Mouse (Mus musculus): ENCODE measurements around the gene Gpr176. TPM values are rescaled to one million over a fixed set of nuclear protein-coding genes. Genes with fewer than 3 reads are reported as not detected.

Gene Gpr176
- polyA plus RNA-seq, 1 experiment from 2014 or later: 0.08 TPM

- no peak overlapping the region for H3K27ac ChIP-seq (replicated peaks; ENCODE audit: low read depth, low read length)
- no peaks in the 10 kb centered on the region for H3K9me3 ChIP-seq (ENCODE audit: control insufficient read depth, low read length)
- H3K4me1 ChIP-seq (ENCODE audit: control insufficient read depth, insufficient read depth, low read length): no peaks in the 10 kb centered on the region
- no peak overlapping the region for H3K4me2 ChIP-seq (ENCODE audit: low read depth, severe bottlenecking)
- H3K36me3 ChIP-seq (ENCODE audit: control insufficient read depth, insufficient read depth, low read length): no peaks in the 10 kb centered on the region
- H3K9ac ChIP-seq (ENCODE audit: low read length): no peak overlapping the region
- no peak overlapping the region for H3K4me3 ChIP-seq (ENCODE audit: low read depth, low read length)
- no peaks in the 10 kb centered on the region for H3K27me3 ChIP-seq (ENCODE audit: control insufficient read depth, insufficient read depth, low read length)
- no peak for ATAC-seq (ENCODE audit: insufficient number of reproducible peaks, low FRiP score, low TSS enrichment, low read depth)
- DNase-seq (ENCODE audit: low spot score): no peak
- WGBS: 87% methylated on average over 4 of the region's 4 CpGs
Observed at GRCm38 (mm10) chr2:118353916-118354403, 19.3 kb downstream of the Gpr176 start.

GRCm38 (mm10) chr2:118353498-118353897 lies 19.7 kb downstream of the Gpr176 start:
- DNase-seq (ENCODE audit: low spot score) (no peak), ATAC-seq (ENCODE audit: insufficient number of reproducible peaks, low FRiP score, low TSS enrichment, low read depth) (no peak)
- Histone ChIP-seq H3K9me3 (ENCODE audit: control insufficient read depth, low read length) (no peaks in the 10 kb centered on the region), H3K4me1 (ENCODE audit: control insufficient read depth, insufficient read depth, low read length) (no peaks in the 10 kb centered on the region), H3K4me3 (ENCODE audit: low read depth, low read length) (no peak overlapping the region), H3K27me3 (ENCODE audit: control insufficient read depth, insufficient read depth, low read length) (no peaks in the 10 kb centered on the region), H3K9ac (ENCODE audit: low read length) (no peak overlapping the region), H3K27ac (replicated peaks; ENCODE audit: low read depth, low read length) (no peak overlapping the region), H3K36me3 (ENCODE audit: control insufficient read depth, insufficient read depth, low read length) (no peaks in the 10 kb centered on the region), H3K4me2 (ENCODE audit: low read depth, severe bottlenecking) (no peak overlapping the region)
- WGBS: 76% methylated on average over 4 of the region's 4 CpGs

- ATAC-seq (ENCODE audit: insufficient number of reproducible peaks, low FRiP score, low TSS enrichment, low read depth) (no peak), DNase-seq (ENCODE audit: low spot score) (no peak)
- Histone ChIP-seq H3K4me2 (ENCODE audit: low read depth, severe bottlenecking) (no peak overlapping the region), H3K9me3 (ENCODE audit: control insufficient read depth, low read length) (no peaks in the 10 kb centered on the region), H3K27me3 (ENCODE audit: control insufficient read depth, insufficient read depth, low read length) (no peaks in the 10 kb centered on the region), H3K4me1 (ENCODE audit: control insufficient read depth, insufficient read depth, low read length) (no peaks in the 10 kb centered on the region), H3K27ac (replicated peaks; ENCODE audit: low read depth, low read length) (no peak overlapping the region), H3K36me3 (ENCODE audit: control insufficient read depth, insufficient read depth, low read length) (no peaks in the 10 kb centered on the region), H3K4me3 (ENCODE audit: low read depth, low read length) (no peak overlapping the region), H3K9ac (ENCODE audit: low read length) (no peak overlapping the region)
- WGBS: 35% methylated on average over 1 of the region's 1 CpGs
Observed at GRCm38 (mm10) chr2:118345535-118345934, 27.7 kb downstream of the Gpr176 start.

GRCm38 (mm10) chr2:118343897-118344296 lies 29.3 kb downstream of the Gpr176 start:
- no peaks in the 10 kb centered on the region for H3K36me3 ChIP-seq (ENCODE audit: control insufficient read depth, insufficient read depth, low read length)
- H3K9me3 ChIP-seq (ENCODE audit: control insufficient read depth, low read length): no peaks in the 10 kb centered on the region
- H3K4me1 ChIP-seq (ENCODE audit: control insufficient read depth, insufficient read depth, low read length): no peaks in the 10 kb centered on the region
- 75% methylated on average over 3 of the region's 3 CpGs for WGBS
- no peak for ATAC-seq (ENCODE audit: insufficient number of reproducible peaks, low FRiP score, low TSS enrichment, low read depth)
- no peak overlapping the region for H3K4me3 ChIP-seq (ENCODE audit: low read depth, low read length)
- H3K27ac ChIP-seq (replicated peaks; ENCODE audit: low read depth, low read length): no peak overlapping the region
- H3K9ac ChIP-seq (ENCODE audit: low read length): no peak overlapping the region
- no peaks in the 10 kb centered on the region for H3K27me3 ChIP-seq (ENCODE audit: control insufficient read depth, insufficient read depth, low read length)
- DNase-seq (ENCODE audit: low spot score): no peak
- no peak overlapping the region for H3K4me2 ChIP-seq (ENCODE audit: low read depth, severe bottlenecking)

GRCm38 (mm10) chr2:118341295-118341694 lies 31.9 kb downstream of the Gpr176 start:
- Histone ChIP-seq H3K36me3 (ENCODE audit: control insufficient read depth, insufficient read depth, low read length) (no peaks in the 10 kb centered on the region), H3K27me3 (ENCODE audit: control insufficient read depth, insufficient read depth, low read length) (no peaks in the 10 kb centered on the region), H3K9ac (ENCODE audit: low read length) (no peak overlapping the region), H3K4me2 (ENCODE audit: low read depth, severe bottlenecking) (no peak overlapping the region), H3K27ac (replicated peaks; ENCODE audit: low read depth, low read length) (no peak overlapping the region), H3K4me3 (ENCODE audit: low read depth, low read length) (no peak overlapping the region), H3K9me3 (ENCODE audit: control insufficient read depth, low read length) (no peaks in the 10 kb centered on the region), H3K4me1 (ENCODE audit: control insufficient read depth, insufficient read depth, low read length) (no peaks in the 10 kb centered on the region)
- 87% methylated on average over 7 of the region's 7 CpGs for WGBS
- ATAC-seq (ENCODE audit: insufficient number of reproducible peaks, low FRiP score, low TSS enrichment, low read depth) (no peak), DNase-seq (ENCODE audit: low spot score) (no peak)

- ATAC-seq (ENCODE audit: insufficient number of reproducible peaks, low FRiP score, low TSS enrichment, low read depth) (no peak), DNase-seq (ENCODE audit: low spot score) (no peak)
- no peak overlapping the region for H3K4me2 ChIP-seq (ENCODE audit: low read depth, severe bottlenecking)
- H3K27me3 ChIP-seq (ENCODE audit: control insufficient read depth, insufficient read depth, low read length): no peaks in the 10 kb centered on the region
- 49% methylated on average over 2 of the region's 2 CpGs for WGBS
- no peak overlapping the region for H3K27ac ChIP-seq (replicated peaks; ENCODE audit: low read depth, low read length)
- H3K4me1 ChIP-seq (ENCODE audit: control insufficient read depth, insufficient read depth, low read length): no peaks in the 10 kb centered on the region
- H3K9me3 ChIP-seq (ENCODE audit: control insufficient read depth, low read length): no peaks in the 10 kb centered on the region
- H3K9ac ChIP-seq (ENCODE audit: low read length): no peak overlapping the region
- H3K4me3 ChIP-seq (ENCODE audit: low read depth, low read length): no peak overlapping the region
- no peaks in the 10 kb centered on the region for H3K36me3 ChIP-seq (ENCODE audit: control insufficient read depth, insufficient read depth, low read length)
Observed at GRCm38 (mm10) chr2:118336084-118336483, 37.1 kb downstream of the Gpr176 start.

- Histone ChIP-seq H3K4me2 (ENCODE audit: low read depth, severe bottlenecking) (no peak overlapping the region), H3K4me1 (ENCODE audit: control insufficient read depth, insufficient read depth, low read length) (no peaks in the 10 kb centered on the region), H3K9me3 (ENCODE audit: control insufficient read depth, low read length) (no peaks in the 10 kb centered on the region), H3K36me3 (ENCODE audit: control insufficient read depth, insufficient read depth, low read length) (no peaks in the 10 kb centered on the region), H3K27me3 (ENCODE audit: control insufficient read depth, insufficient read depth, low read length) (no peaks in the 10 kb centered on the region), H3K4me3 (ENCODE audit: low read depth, low read length) (no peak overlapping the region), H3K9ac (ENCODE audit: low read length) (no peak overlapping the region), H3K27ac (replicated peaks; ENCODE audit: low read depth, low read length) (no peak overlapping the region)
- no peak for ATAC-seq (ENCODE audit: insufficient number of reproducible peaks, low FRiP score, low TSS enrichment, low read depth)
- no peak for DNase-seq (ENCODE audit: low spot score)
- WGBS: 71% methylated on average over 4 of the region's 5 CpGs
Observed at GRCm38 (mm10) chr2:118322663-118323062, 50.6 kb downstream of the Gpr176 start.

GRCm38 (mm10) chr2:118321804-118322203 lies 51.4 kb downstream of the Gpr176 start:
- DNase-seq (ENCODE audit: low spot score) (no peak), ATAC-seq (ENCODE audit: insufficient number of reproducible peaks, low FRiP score, low TSS enrichment, low read depth) (no peak)
- Histone ChIP-seq H3K4me1 (ENCODE audit: control insufficient read depth, insufficient read depth, low read length) (no peaks in the 10 kb centered on the region), H3K9ac (ENCODE audit: low read length) (no peak overlapping the region), H3K27me3 (ENCODE audit: control insufficient read depth, insufficient read depth, low read length) (no peaks in the 10 kb centered on the region), H3K4me3 (ENCODE audit: low read depth, low read length) (no peak overlapping the region), H3K4me2 (ENCODE audit: low read depth, severe bottlenecking) (no peak overlapping the region), H3K9me3 (ENCODE audit: control insufficient read depth, low read length) (no peaks in the 10 kb centered on the region), H3K27ac (replicated peaks; ENCODE audit: low read depth, low read length) (no peak overlapping the region), H3K36me3 (ENCODE audit: control insufficient read depth, insufficient read depth, low read length) (no peaks in the 10 kb centered on the region)
- 79% methylated on average over 4 of the region's 4 CpGs for WGBS

GRCm38 (mm10) chr2:118321094-118321493 lies 52.1 kb downstream of the Gpr176 start:
- no peak overlapping the region for H3K9ac ChIP-seq (ENCODE audit: low read length)
- H3K36me3 ChIP-seq (ENCODE audit: control insufficient read depth, insufficient read depth, low read length): no peaks in the 10 kb centered on the region
- no peaks in the 10 kb centered on the region for H3K27me3 ChIP-seq (ENCODE audit: control insufficient read depth, insufficient read depth, low read length)
- ATAC-seq (ENCODE audit: insufficient number of reproducible peaks, low FRiP score, low TSS enrichment, low read depth) (no peak), DNase-seq (ENCODE audit: low spot score) (no peak)
- no peaks in the 10 kb centered on the region for H3K4me1 ChIP-seq (ENCODE audit: control insufficient read depth, insufficient read depth, low read length)
- no peak overlapping the region for H3K4me2 ChIP-seq (ENCODE audit: low read depth, severe bottlenecking)
- H3K4me3 ChIP-seq (ENCODE audit: low read depth, low read length): no peak overlapping the region
- WGBS: 87% methylated on average over 4 of the region's 4 CpGs
- H3K27ac ChIP-seq (replicated peaks; ENCODE audit: low read depth, low read length): no peak overlapping the region
- no peaks in the 10 kb centered on the region for H3K9me3 ChIP-seq (ENCODE audit: control insufficient read depth, low read length)
